Mouse (Mus musculus): ENCODE results near the gene Trim2.

Gene Trim2

GRCm38 (mm10) chr3:84319504-84319903 is 12.8 kb upstream of the Trim2 start:
- 66% methylated on average over 3 of the region's 3 CpGs for WGBS

- WGBS, result over 99% methylated on average over 4 of the region's 4 CpGs
Observed at GRCm38 (mm10) chr3:84318865-84319264, 12.2 kb upstream of the Trim2 start.

GRCm38 (mm10) chr3:84314651-84315191 is 8.0 kb upstream of the Trim2 start:
- 8% methylated on average over 8 of the region's 8 CpGs for WGBS

GRCm38 (mm10) chr3:84313801-84314541 is 7.3 kb upstream of the Trim2 start:
- 85% methylated on average over 6 of the region's 6 CpGs for WGBS

GRCm38 (mm10) chr3:84313003-84313800 is 6.5 kb upstream of the Trim2 start:
- 43% methylated on average over 18 of the region's 18 CpGs for WGBS

- WGBS, result 67% methylated on average over 5 of the region's 5 CpGs
Observed at GRCm38 (mm10) chr3:84312326-84312725, 5.6 kb upstream of the Trim2 start.

GRCm38 (mm10) chr3:84307516-84307915 is 839 bp upstream of the Trim2 start:
- WGBS, result 73% methylated on average over 5 of the region's 5 CpGs

- 33% methylated on average over 15 of the region's 15 CpGs for WGBS
Observed at GRCm38 (mm10) chr3:84305722-84306510, 761 bp downstream of the Trim2 start.

- under 1% methylated on average over 28 of the region's 28 CpGs for WGBS
Observed at GRCm38 (mm10) chr3:84305010-84305692, 1.5 kb downstream of the Trim2 start.

GRCm38 (mm10) chr3:84304339-84305009 is 2.2 kb downstream of the Trim2 start:
- under 1% methylated on average over 32 of the region's 32 CpGs for WGBS

- WGBS, result 75% methylated on average over 8 of the region's 8 CpGs
Observed at GRCm38 (mm10) chr3:84303395-84303949, 3.2 kb downstream of the Trim2 start.

GRCm38 (mm10) chr3:84302273-84302672 is 4.4 kb downstream of the Trim2 start:
- 36% methylated on average over 4 of the region's 4 CpGs for WGBS

- 82% methylated on average over 4 of the region's 4 CpGs for WGBS
Observed at GRCm38 (mm10) chr3:84301674-84302073, 5.0 kb downstream of the Trim2 start.

- 66% methylated on average over 3 of the region's 3 CpGs for WGBS
Observed at GRCm38 (mm10) chr3:84298186-84298585, 8.5 kb downstream of the Trim2 start.

GRCm38 (mm10) chr3:84296676-84297075 is 10.0 kb downstream of the Trim2 start:
- WGBS, result 52% methylated on average over 2 of the region's 2 CpGs

- 89% methylated on average over 9 of the region's 9 CpGs for WGBS
Observed at GRCm38 (mm10) chr3:84294734-84295133, 11.9 kb downstream of the Trim2 start.

GRCm38 (mm10) chr3:84293666-84294595 is 12.7 kb downstream of the Trim2 start:
- 66% methylated on average over 13 of the region's 13 CpGs for WGBS

GRCm38 (mm10) chr3:84292238-84292637 is 14.4 kb downstream of the Trim2 start:
- 55% methylated on average over 5 of the region's 5 CpGs for WGBS

GRCm38 (mm10) chr3:84288931-84289330 is 17.7 kb downstream of the Trim2 start:
- 62% methylated on average over 4 of the region's 4 CpGs for WGBS
